Mouse (Mus musculus) retina, postnatal 1 day (tissue): ENCODE results near the gene Snapc4.

ENCODE experiments used
- DNase-seq: peaks from one replicate; pipeline ENCODE4 v3.0.0-alpha.2; 2012

Snapc4 gene

GRCm38 (mm10) chr2:26312812-26313211 is 67.6 kb downstream of the Snapc4 start:
- DNase-seq, result no peak
